Mouse (Mus musculus) CD4-positive, CD25-positive, alpha-beta regulatory T cell, adult 4 months (primary cell): ENCODE results near the gene Armc5. TPM values are rescaled to one million over a fixed set of nuclear protein-coding genes. Genes with fewer than 3 reads are reported as not detected.

ENCODE experiments used
- ATAC-seq: one replicate; pipeline ENCODE4 v1.8.0; 2017
- polyA plus RNA-seq, 2 experiments: library from polyadenylated mRNA; unstranded; fragments of 100-300 nt; shearing (Covaris generic); gene quantifications; one replicate each; pipeline ENCODE4 v1.2.1; 2017

Gene Armc5
- polyA plus RNA-seq, 2 experiments from 2014 or later, result 3.9 to 4.1 TPM

DNA sequence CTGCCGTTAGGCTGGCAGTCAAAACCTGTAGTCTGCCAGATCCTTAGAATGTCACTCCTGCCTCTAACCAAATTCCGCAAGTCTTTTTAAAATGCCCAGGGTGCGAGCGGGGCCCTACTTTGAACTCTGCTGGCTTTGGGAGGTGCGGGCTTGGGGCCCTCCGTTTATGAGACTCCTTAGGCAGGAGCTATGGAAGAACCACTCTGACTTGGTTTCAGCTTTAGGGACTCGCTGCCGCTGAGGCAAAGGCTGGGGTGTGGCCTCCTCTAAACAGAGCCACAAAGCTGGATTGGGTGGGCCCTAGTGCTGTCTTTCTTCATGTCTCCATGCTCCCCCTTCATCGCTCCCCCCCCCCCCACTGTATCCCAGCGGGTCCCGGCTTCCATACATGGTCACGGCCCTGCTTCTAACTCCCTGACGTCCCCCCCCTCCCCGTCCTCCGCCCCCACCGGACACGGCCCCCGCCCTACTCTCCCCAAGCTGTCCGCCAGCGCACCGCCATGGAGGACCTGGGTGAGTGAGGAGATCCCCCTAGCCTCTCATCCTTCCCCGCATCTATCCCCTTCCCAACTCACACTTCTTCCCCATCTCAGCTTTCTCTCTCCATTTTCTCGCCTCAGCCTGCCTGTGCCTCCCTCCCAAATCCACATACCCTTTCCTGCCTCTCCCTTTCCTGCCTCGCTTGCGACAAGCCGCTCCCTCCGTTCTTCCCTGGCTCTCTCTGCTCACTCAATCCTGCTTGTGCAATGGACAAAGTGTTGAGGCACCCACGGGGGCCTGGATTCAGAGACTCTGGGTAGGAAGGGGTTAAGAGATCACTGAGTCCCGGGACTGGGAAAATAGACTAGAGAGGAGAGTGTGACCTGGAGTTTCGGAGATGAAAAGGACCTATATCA lies 9.6 kb downstream of the Armc5 start, which contains the start of gene Tgfb1i1:
Gene Tgfb1i1, plus strand, starts transcription at position 317 of the 896 bp plus-strand sequence.
- no peak for ATAC-seq

- ATAC-seq, result peak; percentile 54
These were observed 10.3 kb downstream of the Armc5 start for GRCm38 (mm10) chr7:128247443-128247842.

GRCm38 (mm10) chr7:128248081-128249042 lies 11.2 kb downstream of the Armc5 start:
- no peak for ATAC-seq

DNA sequence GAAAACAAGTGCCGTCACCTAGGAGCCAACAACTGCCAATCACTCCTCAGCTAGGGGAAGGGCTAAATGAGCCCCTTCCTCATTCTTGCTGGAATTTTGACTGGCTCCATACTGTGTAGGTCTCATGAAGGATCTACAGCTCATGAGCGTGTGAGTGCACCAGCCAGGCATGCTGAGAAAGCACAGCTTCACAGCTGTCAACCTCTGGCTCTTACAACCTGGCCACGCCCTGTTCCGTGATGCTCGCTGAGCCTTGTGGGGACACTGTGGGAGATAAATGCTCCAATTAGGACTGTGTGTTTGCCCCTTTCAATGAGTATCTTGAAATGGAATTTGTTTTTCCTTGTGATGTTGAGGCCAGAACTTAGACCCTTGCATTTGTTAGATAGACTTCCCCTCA lies 12.9 kb downstream of the Armc5 start:
- no peak for ATAC-seq

DNA sequence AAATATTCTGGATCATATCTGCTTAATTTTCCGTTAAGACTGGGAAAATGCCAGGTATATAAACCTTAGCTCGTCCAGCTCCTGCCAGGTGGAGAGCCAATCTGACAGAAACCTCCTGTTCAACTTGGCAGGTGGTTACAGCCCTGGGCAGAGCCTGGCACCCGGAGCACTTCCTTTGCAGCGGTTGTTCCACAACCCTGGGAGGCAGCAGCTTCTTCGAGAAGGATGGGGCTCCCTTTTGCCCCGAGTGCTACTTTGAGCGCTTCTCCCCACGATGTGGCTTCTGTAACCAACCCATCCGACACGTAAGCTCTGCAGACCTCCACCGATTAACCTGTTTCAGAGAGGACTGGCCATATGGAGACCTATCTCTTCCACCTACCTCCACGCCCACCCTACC lies 14.8 kb downstream of the Armc5 start:
- ATAC-seq, result no peak

- peak; percentile 49 for ATAC-seq
These were observed 15.5 kb downstream of the Armc5 start for GRCm38 (mm10) chr7:128252609-128253008.

- ATAC-seq, result no peak
These were observed 17.8 kb downstream of the Armc5 start for GRCm38 (mm10) chr7:128254978-128255377.

GRCm38 (mm10) chr7:128255757-128256156 lies 18.6 kb downstream of the Armc5 start:
- ATAC-seq, result no peak

DNA sequence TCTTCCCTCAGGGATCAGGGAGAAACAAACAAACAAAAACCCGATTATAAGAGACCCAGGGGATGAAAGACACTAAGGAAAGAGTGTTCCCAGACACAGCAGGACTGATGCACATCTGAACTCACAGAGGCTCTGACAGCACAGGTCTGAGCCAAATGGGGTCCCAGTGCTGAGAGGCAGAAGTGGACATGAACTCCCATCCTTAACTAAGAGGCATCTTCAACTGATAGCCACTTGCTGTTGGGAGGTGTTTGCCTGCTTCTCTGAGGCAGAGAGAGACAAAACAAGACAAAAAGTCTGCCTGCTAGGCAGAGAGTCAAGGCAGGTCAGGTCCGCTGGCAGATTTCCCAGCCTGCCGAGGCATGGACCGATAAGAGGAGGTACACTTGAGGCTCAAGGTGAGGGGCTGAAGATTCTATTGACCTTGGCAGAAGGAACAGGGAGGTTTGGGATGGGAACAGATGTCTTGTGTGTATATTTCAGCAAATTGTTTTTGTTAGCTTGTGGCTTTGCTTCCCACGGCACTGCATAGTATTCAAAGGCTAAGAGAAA lies 19.7 kb downstream of the Armc5 start:
- ATAC-seq, result no peak

DNA sequence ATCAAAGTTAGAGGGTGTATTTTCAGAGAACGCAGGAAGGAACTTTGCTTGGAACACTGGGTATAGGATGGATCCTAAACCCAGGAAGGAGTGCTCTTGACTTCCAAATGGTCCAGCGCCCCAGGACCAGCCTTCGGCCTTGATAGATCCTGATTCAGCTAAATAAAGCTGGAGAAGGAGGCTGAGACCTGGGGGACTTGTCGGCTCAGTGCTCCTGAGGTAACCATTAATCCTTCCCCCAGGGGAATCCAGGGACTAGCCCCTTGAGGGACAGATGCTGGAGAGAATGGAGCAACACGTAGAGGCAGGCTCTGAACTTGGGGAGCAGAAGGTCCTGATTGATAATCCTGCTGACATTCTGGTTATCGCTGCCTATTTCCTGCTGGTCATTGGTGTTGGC lies 28.3 kb downstream of the Armc5 start, which contains the start of gene Slc5a2:
Gene Slc5a2, plus strand, starts transcription at position 247 of the 400 bp plus-strand sequence.
- ATAC-seq, result no peak

GRCm38 (mm10) chr7:128266056-128266455 lies 28.9 kb downstream of the Armc5 start:
- no peak for ATAC-seq

DNA sequence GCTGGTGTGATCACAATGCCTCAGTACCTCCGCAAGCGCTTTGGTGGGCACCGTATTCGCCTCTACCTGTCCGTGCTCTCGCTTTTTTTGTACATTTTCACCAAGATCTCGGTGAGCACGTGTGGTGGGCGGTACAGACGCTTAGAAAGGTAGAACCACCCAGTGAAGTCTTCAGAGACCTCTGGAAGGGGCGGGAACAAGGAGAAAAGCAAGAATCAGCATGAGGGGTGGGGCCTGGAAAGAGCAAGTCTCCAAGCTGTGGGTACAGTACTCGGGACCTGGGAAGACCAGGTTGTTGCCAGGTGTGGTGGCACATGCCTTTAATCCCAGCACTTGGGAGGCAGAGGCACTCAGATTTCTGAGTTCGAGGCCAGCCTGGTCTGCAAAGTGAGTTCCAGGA lies 30.2 kb downstream of the Armc5 start:
- ATAC-seq, result no peak

DNA sequence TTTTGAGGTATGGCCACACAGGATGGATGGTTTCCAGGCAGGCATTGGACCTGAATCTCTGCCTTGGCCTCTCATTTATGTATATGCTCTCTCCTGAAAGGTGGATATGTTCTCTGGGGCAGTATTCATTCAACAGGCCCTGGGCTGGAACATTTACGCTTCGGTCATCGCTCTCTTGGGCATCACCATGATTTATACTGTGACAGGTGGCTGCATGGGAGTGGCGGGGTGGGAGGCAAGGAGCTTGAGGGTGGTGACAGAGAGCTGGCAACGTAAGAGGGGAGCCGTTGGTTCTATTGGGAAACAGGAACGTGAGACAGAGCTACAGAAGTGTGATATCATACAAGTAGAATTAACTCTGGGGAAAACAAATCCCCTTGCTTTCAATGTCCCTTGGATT lies 30.7 kb downstream of the Armc5 start:
- no peak for ATAC-seq

DNA sequence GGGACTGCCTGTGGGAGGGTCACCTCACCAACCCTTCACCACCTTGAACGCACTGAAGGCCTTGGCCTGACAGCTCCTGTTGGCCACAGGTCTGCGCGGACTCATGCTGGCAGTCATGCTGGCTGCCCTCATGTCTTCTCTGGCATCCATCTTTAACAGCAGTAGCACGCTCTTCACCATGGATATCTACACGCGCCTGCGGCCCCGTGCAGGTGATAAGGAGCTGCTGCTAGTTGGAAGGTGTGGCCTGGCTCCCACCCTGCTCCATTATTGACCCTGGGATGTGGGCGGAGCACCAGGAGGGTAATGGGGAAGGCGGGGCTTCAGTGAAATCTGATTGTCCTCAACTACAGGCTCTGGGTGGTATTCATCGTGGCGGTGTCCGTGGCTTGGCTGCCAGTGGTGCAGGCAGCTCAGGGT lies 33.3 kb downstream of the Armc5 start:
- ATAC-seq, result no peak

GRCm38 (mm10) chr7:128271496-128271895 lies 34.4 kb downstream of the Armc5 start:
- no peak for ATAC-seq

DNA sequence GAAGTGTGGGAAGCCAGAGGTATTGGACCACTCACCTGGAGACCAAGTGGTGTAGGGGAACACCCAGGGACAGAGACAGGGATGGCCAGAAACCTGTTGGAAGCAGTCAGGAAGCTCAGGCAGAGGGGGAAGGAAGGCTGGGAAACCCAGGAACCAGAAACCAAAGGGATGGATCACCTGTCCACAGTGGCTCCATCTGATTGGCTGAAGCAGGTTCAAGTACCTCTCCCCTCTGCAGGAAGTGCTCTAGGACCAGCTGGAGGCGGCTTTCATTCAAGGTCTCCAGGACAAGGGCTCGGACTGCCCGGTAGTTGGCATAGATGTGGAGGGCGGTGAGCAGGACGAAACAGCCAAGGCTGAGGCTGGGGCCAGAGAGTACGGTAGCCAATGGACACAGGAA lies 38.9 kb downstream of the Armc5 start:
- no peak for ATAC-seq

DNA sequence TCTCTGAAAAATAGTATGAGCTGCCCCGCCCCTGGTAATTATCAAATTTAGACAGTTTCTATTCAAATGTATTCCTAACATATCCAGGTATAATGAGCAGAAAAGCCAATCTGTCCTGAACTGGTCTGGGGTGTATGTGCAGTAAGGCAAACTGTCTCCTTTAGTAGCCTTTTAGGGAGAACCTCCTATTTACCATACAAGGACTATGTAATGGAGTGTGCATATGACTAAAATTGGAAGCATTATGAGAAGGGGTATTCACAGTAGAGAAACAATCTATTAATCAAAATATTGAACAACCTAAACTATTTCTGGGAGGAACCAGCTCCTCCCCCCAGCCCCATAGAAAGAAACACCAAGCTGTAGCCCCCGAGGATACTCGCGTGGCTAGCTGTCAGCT lies 42.6 kb downstream of the Armc5 start:
- ATAC-seq, result no peak

DNA sequence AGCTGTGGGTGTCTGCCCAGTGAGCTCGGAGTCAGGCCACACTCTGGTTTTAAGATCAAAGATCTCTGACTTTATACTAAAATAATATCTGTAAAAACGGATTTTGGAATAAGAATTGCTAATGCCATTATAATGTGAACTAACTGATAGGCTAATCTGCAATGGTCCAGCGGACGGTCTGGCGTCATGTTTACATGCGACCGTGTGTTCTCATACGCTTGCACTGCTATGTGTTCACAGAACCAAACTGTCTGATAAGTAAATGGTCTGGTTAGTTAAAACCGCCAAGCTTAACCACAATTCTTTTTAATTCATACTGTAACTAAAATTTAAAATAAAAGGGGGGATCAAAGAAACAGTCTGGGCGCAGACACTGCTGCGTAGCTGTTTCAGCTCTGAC lies 44.6 kb downstream of the Armc5 start:
- ATAC-seq, result no peak

- no peak for ATAC-seq
These were observed 45.5 kb downstream of the Armc5 start for GRCm38 (mm10) chr7:128282532-128283244.

- no peak for ATAC-seq
These were observed 46.9 kb downstream of the Armc5 start for GRCm38 (mm10) chr7:128284047-128284446.

GRCm38 (mm10) chr7:128285060-128285459 lies 47.9 kb downstream of the Armc5 start:
- no peak for ATAC-seq

GRCm38 (mm10) chr7:128288923-128289544 lies 51.9 kb downstream of the Armc5 start:
- ATAC-seq, result no peak
